Mouse (Mus musculus): ENCODE data around the gene Shld1. TPM values are rescaled to one million over a fixed set of nuclear protein-coding genes. Genes with fewer than 3 reads are reported as not detected.

Shld1 gene
- polyA plus RNA-seq, 1 experiment from 2014 or later: 13.7 TPM

Other genes with a start within 250 kb of the Shld1 start
- gene Gpcpd1, start 99.2 kb upstream of the Shld1 start, polyA plus RNA-seq (2015; fragmentation: Nextera tagmentation; extraction: Ambion mirVana): 17.4 and 20.0 TPM in 2 replicates
- 57.2 and 60.0 TPM in 2 replicates for gene Chgb, start 94.3 kb downstream of the Shld1 start, polyA plus RNA-seq (2015; fragmentation: Nextera tagmentation; extraction: Ambion mirVana)
- 23.2 and 25.2 TPM in 2 replicates for gene Trmt6, start 129.1 kb downstream of the Shld1 start, polyA plus RNA-seq (2015; fragmentation: Nextera tagmentation; extraction: Ambion mirVana)
- 10.5 and 10.6 TPM in 2 replicates for gene Mcm8, start 129.2 kb downstream of the Shld1 start, polyA plus RNA-seq (2015; fragmentation: Nextera tagmentation; extraction: Ambion mirVana)
- gene Crls1, start 159.7 kb downstream of the Shld1 start, polyA plus RNA-seq (2015; fragmentation: Nextera tagmentation; extraction: Ambion mirVana): 8.6 and 10.1 TPM in 2 replicates
- gene Lrrn4, start 194.0 kb downstream of the Shld1 start, polyA plus RNA-seq (2015; fragmentation: Nextera tagmentation; extraction: Ambion mirVana): 7.9 and 10.0 TPM in 2 replicates

All from intestine, embryonic 16.5 days (tissue).